Mouse (Mus musculus) Patski (cell line): ENCODE measurements at regions not wholly inside any gene's neighbourhood (a gene's known extent, or its start where the extent isn't known, plus 50 kb on each side); places are given as distances from the start of the nearest gene placed in this dataset.
A peak's percentile ranks its signal among the peaks of the same experiment; 100 is the strongest.
"Not testable (repeated sequence)": the region's sequence is repeated elsewhere in the genome, so short reads cannot be mapped to it uniquely, and the experiment has no call there.

Experiments used
- ATAC-seq: fragments of 100-300 bp; one replicate; pipeline ENCODE4 v1.8.0; 2021
- CTCF ChIA-PET: fragments of 350-600 bp; sonication (Branson Sonifier 250); formaldehyde crosslinking; loops from one replicate; lab custom pipeline; 2022; ENCODE audit warnings: inconsistent platforms; lab: Charles Lee
- POLR2A ChIA-PET: fragments of 350-600 bp; sonication (Branson Sonifier 250); formaldehyde crosslinking; loops from one replicate; lab custom pipeline; 2022; ENCODE audit warnings: antibody characterized with exemption, inconsistent platforms; lab: Charles Lee
- DNase-seq: peaks from one replicate; pipeline ENCODE4 v3.0.0-alpha.2; 2011; ENCODE audit warnings: low read depth, low spot score
- H3K27me3 ChIP-seq: fragments of 371-371 bp; one replicate; pipeline ENCODE4 v1.5.1; 2021
- CTCF ChIP-seq: fragments of 100-300 bp; IDR thresholded peaks from one replicate; pipeline ENCODE4 v1.5.1; 2021
- in situ Hi-C: fragments of 300-500 bp; cut with MboI; formaldehyde crosslinking; loops from 3 replicates; pipeline ENCODE4 v1.11.1; 2018; ENCODE audit warnings: low pct_unique_long_range_greater_than_20kb, mixed read lengths

- CTCF ChIA-PET: interaction anchor here (0.7 to 1.6 kb wide), 3 partner anchors 14 to 86 kb away, joined by 3 to 5 read pairs (median 4); no protein-coding TSS in a partner anchor
- H3K27me3 ChIP-seq: no peaks in the 10 kb centered on the region
- no peak for TF ChIP-seq CTCF
- ATAC-seq (peak; percentile 99), DNase-seq (peak; percentile 57)
- POLR2A ChIA-PET: no interaction called here
- in situ Hi-C loops: loop anchor here (5.0 kb wide), 1 partner anchor 94 kb away; no protein-coding TSS in a partner anchor
Measured at GRCm38 (mm10) chr8:60773350-60773749, 116.9 kb upstream of the Hpf1 start.

- in situ Hi-C loops, ATAC-seq, CTCF ChIA-PET, DNase-seq, H3K27me3 ChIP-seq: not testable (repeated sequence)
- POLR2A ChIA-PET: interaction anchor here (0.6 kb wide), 2 partner anchors 22 to 33 kb away, joined by 4 read pairs; no protein-coding TSS in a partner anchor
Measured at GRCm38 (mm10) chr8:60776251-60776650, 114.0 kb upstream of the Hpf1 start.

- in situ Hi-C loops: no loop called here
- no peak for ATAC-seq
- H3K27me3 ChIP-seq: no peaks in the 10 kb centered on the region
- POLR2A ChIA-PET: no interaction called here
- CTCF ChIA-PET: no interaction called here
- TF ChIP-seq CTCF: no peak
- no peak for DNase-seq
Measured at GRCm38 (mm10) chr8:60785049-60785448, 105.2 kb upstream of the Hpf1 start.

GRCm38 (mm10) chr8:60790453-60790852 is 99.8 kb upstream of the Hpf1 start:
- TF ChIP-seq CTCF: no peak
- CTCF ChIA-PET: interaction anchor here (0.9 kb wide), 1 partner anchor 8 kb away, joined by 3 read pairs; no protein-coding TSS in a partner anchor

GRCm38 (mm10) chr8:60792518-60792917 is 97.7 kb upstream of the Hpf1 start:
- H3K27me3 ChIP-seq: no peaks in the 10 kb centered on the region
- DNase-seq: no peak
- in situ Hi-C loops: no loop called here
- ATAC-seq: no peak
- ChIA-PET CTCF (no interaction called here), POLR2A (no interaction called here)
- no peak for TF ChIP-seq CTCF

More at GRCm38 (mm10) chr8:60790453-60790852, 99.8 kb upstream of the Hpf1 start:
- ATAC-seq (no peak), DNase-seq (no peak)
- no peaks in the 10 kb centered on the region for H3K27me3 ChIP-seq
- POLR2A ChIA-PET: no interaction called here
- in situ Hi-C loops: no loop called here

GRCm38 (mm10) chr8:60804787-60805186 is 85.4 kb upstream of the Hpf1 start:
- H3K27me3 ChIP-seq: no peaks in the 10 kb centered on the region
- ChIA-PET POLR2A (interaction anchor here (0.7 kb wide), 1 partner anchor 162 kb away, joined by 5 read pairs; no protein-coding TSS in a partner anchor), CTCF (interaction anchor here (2.0 kb wide), 1 partner anchor 16 kb away, joined by 4 read pairs; no protein-coding TSS in a partner anchor)
- in situ Hi-C loops: no loop called here
- TF ChIP-seq CTCF: no peak
- no peak for ATAC-seq
- DNase-seq: no peak

- H3K27me3 ChIP-seq: no peaks in the 10 kb centered on the region
Measured at GRCm38 (mm10) chr8:60806772-60807171, 83.4 kb upstream of the Hpf1 start.

GRCm38 (mm10) chr8:60809806-60810205 is 80.4 kb upstream of the Hpf1 start:
- DNase-seq: no peak
- H3K27me3 ChIP-seq: no peaks in the 10 kb centered on the region
- in situ Hi-C loops: no loop called here
- POLR2A ChIA-PET: interaction anchor here (0.6 to 0.7 kb wide), 2 partner anchors 33 to 569 kb away, joined by 3 to 4 read pairs; no protein-coding TSS in a partner anchor
- CTCF ChIA-PET: interaction anchor here (1.1 to 1.8 kb wide), 3 partner anchors 11 to 16 kb away, joined by 5 to 6 read pairs (median 5); no protein-coding TSS in a partner anchor
- no peak for TF ChIP-seq CTCF
- peak; percentile 69 for ATAC-seq

More at GRCm38 (mm10) chr8:60806772-60807171, 83.4 kb upstream of the Hpf1 start:
- POLR2A ChIA-PET: no interaction called here
- CTCF ChIA-PET: interaction anchor here (0.8 to 1.1 kb wide), 2 partner anchors 9 to 24 kb away, joined by 3 to 4 read pairs; no protein-coding TSS in a partner anchor
- ATAC-seq: no peak
- no peak for TF ChIP-seq CTCF
- DNase-seq: no peak
- in situ Hi-C loops: no loop called here

GRCm38 (mm10) chr8:60810955-60811354 is 79.3 kb upstream of the Hpf1 start:
- in situ Hi-C loops: no loop called here
- ChIA-PET POLR2A (no interaction called here), CTCF (interaction anchor here (1.1 to 6.6 kb wide), 2 partner anchors 16 to 25 kb away, joined by 3 to 35 read pairs; no protein-coding TSS in a partner anchor)
- H3K27me3 ChIP-seq: no peaks in the 10 kb centered on the region
- no peak for ATAC-seq
- TF ChIP-seq CTCF: no peak
- DNase-seq: no peak

GRCm38 (mm10) chr8:60825676-60826442 is 64.4 kb upstream of the Hpf1 start:
- CTCF ChIA-PET: interaction anchor here (1.3 to 3.9 kb wide), 4 partner anchors 10 to 23 kb away, joined by 4 to 35 read pairs (median 5); no protein-coding TSS in a partner anchor
- no peaks in the 10 kb centered on the region for H3K27me3 ChIP-seq
- ATAC-seq (no peak), DNase-seq (no peak)
- TF ChIP-seq CTCF: no peak
- POLR2A ChIA-PET: no interaction called here
- in situ Hi-C loops: no loop called here
